9 mouse cellular contexts compared by ENCODE assay signal in the genomic region with DNA sequence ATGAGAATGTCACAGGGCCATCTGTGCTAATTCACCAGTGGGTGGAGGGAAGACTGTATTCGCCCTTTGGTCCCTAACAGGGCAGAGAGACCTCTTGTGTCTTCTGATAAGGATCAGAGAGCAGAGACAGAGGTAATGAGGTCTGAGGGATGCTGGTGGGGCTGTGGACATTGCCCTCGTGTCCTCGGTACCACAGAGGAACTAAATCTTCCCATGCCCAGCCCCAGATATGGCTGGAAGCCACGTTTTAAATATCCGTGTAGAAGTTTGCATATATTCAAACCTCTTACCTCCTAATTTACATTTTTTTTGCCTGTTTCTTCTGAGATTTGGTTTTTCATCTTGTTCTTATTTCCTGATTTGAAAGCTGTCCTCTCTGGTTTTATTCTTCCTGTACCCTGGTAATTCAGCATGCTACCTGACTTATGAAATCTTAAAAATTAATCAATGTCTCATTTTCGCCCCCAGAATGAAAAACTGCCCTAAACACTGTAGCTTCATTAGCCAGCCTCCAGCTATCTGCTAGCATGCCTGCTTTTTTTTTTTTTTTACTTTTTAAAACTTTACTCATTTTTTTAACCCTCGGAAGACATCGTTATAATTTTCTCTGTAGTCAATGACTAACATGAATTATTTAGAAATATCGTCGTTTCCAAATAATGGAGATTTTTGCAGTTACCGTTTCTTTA. TPM values are rescaled to one million over a fixed set of nuclear protein-coding genes. Genes with fewer than 3 reads are reported as not detected.
A peak's percentile ranks its signal among the peaks of the same experiment; 100 is the strongest.
DNase-seq lines count a peak whose midpoint lies in the region; ATAC-seq and TF ChIP-seq lines count a peak whose summit lies in the region.
"Had no signal": no experiment of that assay in that cellular context is flagged by ENCODE, and none has a peak within 500 bp of the region (broad histone marks: within the 10 kb centered on the region; RNA-seq: fewer than 3 reads in every experiment).

No protein-coding gene starts in this region.

- H3K9ac ChIP-seq in heart, embryonic 12.5 days: peak overlapping the region; percentile 51
- peak overlapping the region; percentile 63 for H3K9ac ChIP-seq in intestine, embryonic 16.5 days (ENCODE audit: low read depth, low read length)

- WGBS in heart, embryonic 12.5 days: 59% methylated on average over 11 of the region's 11 CpGs
- WGBS in bone marrow, adult 2 months: 51% methylated on average over 11 of the region's 11 CpGs
- 57% methylated on average over 11 of the region's 11 CpGs for WGBS in intestine, embryonic 16.5 days
- 56% methylated on average over 10 of the region's 11 CpGs for WGBS in macrophage (ENCODE audit: missing documents)

- no peaks in the 10 kb centered on the region for H3K9me3 ChIP-seq in heart, embryonic 12.5 days (replicated peaks)
- no peaks in the 10 kb centered on the region for H3K9me3 ChIP-seq in intestine, embryonic 16.5 days (ENCODE audit: control insufficient read depth, low read length)
- H3K9me3 ChIP-seq: G1E had no signal

- no peak for DNase-seq in heart, postnatal 36 days
- no peak for DNase-seq in cerebellum, adult 11 months
- DNase-seq in adrenal gland, postnatal 14 days: no peak
- no peak for DNase-seq in layer of hippocampus, postnatal 25 days (ENCODE audit: extremely low spot score in 1 of 2, low spot score in 1 of 2)

- H3K27ac ChIP-seq in heart, embryonic 12.5 days (ENCODE audit: poor library complexity, severe bottlenecking): peak overlapping the region; percentile 83
- peak overlapping the region; percentile 85 for H3K27ac ChIP-seq in bone marrow, adult 2 months (ENCODE audit: control insufficient read depth, insufficient read depth, low read depth, low read length, poor library complexity)
- peak overlapping the region; percentile 91 for H3K27ac ChIP-seq in intestine, embryonic 16.5 days (ENCODE audit: low read length)
- peak overlapping the region; percentile 81 for H3K27ac ChIP-seq in macrophage

- no peaks in the 10 kb centered on the region for H3K36me3 ChIP-seq in heart, embryonic 12.5 days
- no peaks in the 10 kb centered on the region for H3K36me3 ChIP-seq in intestine, embryonic 16.5 days (ENCODE audit: control insufficient read depth, insufficient read depth, low read length)
- H3K36me3 ChIP-seq in macrophage (ENCODE audit: inconsistent target): no peaks in the 10 kb centered on the region
- H3K36me3 ChIP-seq: G1E had no signal

- H3K27me3 ChIP-seq in heart, embryonic 12.5 days (replicated peaks): no peaks in the 10 kb centered on the region
- no peaks in the 10 kb centered on the region for H3K27me3 ChIP-seq in intestine, embryonic 16.5 days (replicated peaks; ENCODE audit: control insufficient read depth, insufficient read depth, low read length)

- ATAC-seq in heart, embryonic 12.5 days (ENCODE audit: insufficient number of reproducible peaks, low FRiP score): no peak
- ATAC-seq in intestine, embryonic 16.5 days: peak; percentile 77

- peaks cover 40% of the 10 kb centered on the region for H3K4me1 ChIP-seq in heart, embryonic 12.5 days (replicated peaks)
- peaks cover 6% of the 10 kb centered on the region for H3K4me1 ChIP-seq in bone marrow, adult 2 months (ENCODE audit: control insufficient read depth, insufficient read depth, low read length)
- H3K4me1 ChIP-seq in intestine, embryonic 16.5 days (ENCODE audit: control insufficient read depth, insufficient read depth, low read length): peaks cover 33% of the 10 kb centered on the region

- no peak for TF ChIP-seq POLR2A in bone marrow, adult 2 months (IDR thresholded peaks at IDR 0.05; ENCODE audit: borderline replicate concordance, control insufficient read depth, low read depth, low read length)

- no peaks in the 10 kb centered on the region for H3K79me2 ChIP-seq in macrophage (ENCODE audit: inconsistent target)

- no peak for TF ChIP-seq CTCF in bone marrow, adult 2 months (IDR thresholded peaks at IDR 0.05; ENCODE audit: control insufficient read depth, insufficient read depth, low read length)

- H3K4me3 ChIP-seq in heart, embryonic 12.5 days: no peak overlapping the region
- no peak overlapping the region for H3K4me3 ChIP-seq in bone marrow, adult 2 months (replicated peaks; ENCODE audit: control insufficient read depth, low read depth, low read length)
- peak overlapping the region; percentile 32 for H3K4me3 ChIP-seq in intestine, embryonic 16.5 days (ENCODE audit: low read length)
- no peak overlapping the region for H3K4me3 ChIP-seq in macrophage (ENCODE audit: inconsistent target)

- intact Hi-C loops in heart, postnatal 36 days (cut with DNase I): loop anchor here (5.0 kb wide), 2 partner anchors 49 to 56 kb away; partner anchors contain the start of gene Spocd1

- peak overlapping the region; percentile 64 for H3K4me2 ChIP-seq in heart, embryonic 12.5 days
- peak overlapping the region; percentile 55 for H3K4me2 ChIP-seq in intestine, embryonic 16.5 days (ENCODE audit: low read depth, low read length)

RNA-seq across cellular contexts. Expression of gene Spocd1, which starts 50.9 kb away (rescaled TPM):
- 0.33 and 0.36 TPM in 2 replicates for polyA plus RNA-seq in heart, embryonic 12.5 days (2016; fragmentation: Nextera tagmentation; extraction: Ambion mirVana)
- total RNA-seq in heart, postnatal 36 days (2021): not detected
- polyA plus RNA-seq in bone marrow, adult 2 months (2011; ENCODE audit: insufficient read depth, insufficient read length, low replicate concordance, missing spikeins): not detected in 2 replicates
- polyA plus RNA-seq in intestine, embryonic 16.5 days (2015; fragmentation: Nextera tagmentation; extraction: Ambion mirVana): 0.04 TPM in 1 of 2 replicates, not detected in the other
- total RNA-seq in macrophage (2018; cell fraction: chromatin; rRNA removed): not detected
- not detected for total RNA-seq in macrophage (2018; cell fraction: cytosol; rRNA removed)
- not detected for total RNA-seq in macrophage (2018; cell fraction: nucleus; rRNA removed)
- polyA plus RNA-seq in macrophage (2018): not detected in 3 replicates
- total RNA-seq in adrenal gland, postnatal 14 days (2021): 0.19 and 0.30 TPM in 2 replicates
- under 1 TPM; 0.30 to 0.35 TPM for total RNA-seq in layer of hippocampus, postnatal 25 days (2021)
- total RNA-seq: G1E had no signal
- polyA plus RNA-seq: G1E had no signal
